Mouse (Mus musculus): ENCODE measurements around the gene C2cd5. TPM values are rescaled to one million over a fixed set of nuclear protein-coding genes. Genes with fewer than 3 reads are reported as not detected.
A peak's percentile ranks its signal among the peaks of the same experiment; 100 is the strongest.

Gene C2cd5
- polyA plus RNA-seq, 1 experiment: 57.2 TPM

DNA sequence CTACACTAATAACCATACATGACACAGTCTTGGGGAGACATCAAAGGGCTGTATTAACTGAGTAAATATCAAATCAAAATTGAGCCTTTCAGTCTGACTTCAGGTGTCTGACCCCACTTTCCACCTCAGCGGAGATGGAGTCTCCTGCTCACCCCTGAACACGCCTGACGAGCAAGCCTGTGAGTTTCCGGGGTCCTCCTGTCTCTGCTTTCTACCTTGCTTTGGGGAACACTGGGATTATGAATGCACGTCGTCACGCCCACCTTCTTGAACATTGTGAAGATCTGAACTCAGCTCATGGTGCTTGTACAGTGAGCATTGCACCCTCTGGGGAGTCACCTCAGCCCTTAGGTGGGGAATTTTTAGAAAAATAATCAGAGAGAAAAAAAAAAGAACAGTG is 126.7 kb downstream of the C2cd5 start:
- no peak overlapping the region for H3K9ac ChIP-seq (ENCODE audit: low read depth, poor library complexity, severe bottlenecking)
- TF ChIP-seq CTCF (IDR thresholded peaks at IDR 0.05; ENCODE audit: low read depth, low read length) (no peak), EP300 (IDR thresholded peaks at IDR 0.05; ENCODE audit: insufficient read depth, low read depth, low read length) (no peak), POLR2A (IDR thresholded peaks at IDR 0.05; ENCODE audit: insufficient read depth, low read length) (no peak)
- H3K27ac ChIP-seq (ENCODE audit: insufficient read depth, low read length): no peak overlapping the region
- H3K4me1 ChIP-seq (ENCODE audit: control insufficient read depth, insufficient read depth, low read length): no peaks in the 10 kb centered on the region
- H3K4me3 ChIP-seq (ENCODE audit: low read depth, low read length): no peak overlapping the region
- no peaks in the 10 kb centered on the region for H3K36me3 ChIP-seq (ENCODE audit: control insufficient read depth, insufficient read depth, low read length, poor library complexity, severe bottlenecking)
- H3K27me3 ChIP-seq (ENCODE audit: control insufficient read depth, insufficient read depth, low read length, poor library complexity, severe bottlenecking): no peaks in the 10 kb centered on the region
- no peaks in the 10 kb centered on the region for H3K9me3 ChIP-seq (replicated peaks; ENCODE audit: control insufficient read depth, insufficient read depth, low read length, poor library complexity, severe bottlenecking)

DNA sequence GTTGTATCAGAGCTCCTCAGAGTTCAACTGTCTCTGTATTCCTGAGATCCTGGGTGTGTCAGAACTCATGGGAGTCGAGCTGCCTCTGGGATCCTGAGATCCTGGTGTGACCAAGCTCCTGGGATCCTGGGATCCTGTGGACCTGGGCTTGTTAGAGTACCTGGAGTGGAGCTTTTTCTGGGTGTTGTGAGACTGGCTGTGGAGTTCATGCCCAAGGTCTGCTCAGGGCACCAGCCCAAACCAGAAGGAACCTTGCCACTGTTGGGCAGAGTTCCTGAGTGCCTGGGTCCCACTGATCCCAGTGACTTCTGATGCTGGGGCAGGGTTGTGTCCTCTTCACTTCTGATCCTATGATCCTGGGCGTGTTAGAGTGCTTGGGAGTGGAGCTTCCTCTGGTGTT is 127.7 kb downstream of the C2cd5 start:
- Histone ChIP-seq H3K9ac (ENCODE audit: low read depth, poor library complexity, severe bottlenecking) (no peak overlapping the region), H3K27ac (ENCODE audit: insufficient read depth, low read length) (no peak overlapping the region), H3K4me3 (ENCODE audit: low read depth, low read length) (no peak overlapping the region), H3K36me3 (ENCODE audit: control insufficient read depth, insufficient read depth, low read length, poor library complexity, severe bottlenecking) (no peaks in the 10 kb centered on the region), H3K4me1 (ENCODE audit: control insufficient read depth, insufficient read depth, low read length) (no peaks in the 10 kb centered on the region), H3K27me3 (ENCODE audit: control insufficient read depth, insufficient read depth, low read length, poor library complexity, severe bottlenecking) (no peaks in the 10 kb centered on the region), H3K9me3 (replicated peaks; ENCODE audit: control insufficient read depth, insufficient read depth, low read length, poor library complexity, severe bottlenecking) (no peaks in the 10 kb centered on the region)
- TF ChIP-seq POLR2A (IDR thresholded peaks at IDR 0.05; ENCODE audit: insufficient read depth, low read length) (no peak), EP300 (IDR thresholded peaks at IDR 0.05; ENCODE audit: insufficient read depth, low read depth, low read length) (no peak), CTCF (IDR thresholded peaks at IDR 0.05; ENCODE audit: low read depth, low read length) (no peak)

DNA sequence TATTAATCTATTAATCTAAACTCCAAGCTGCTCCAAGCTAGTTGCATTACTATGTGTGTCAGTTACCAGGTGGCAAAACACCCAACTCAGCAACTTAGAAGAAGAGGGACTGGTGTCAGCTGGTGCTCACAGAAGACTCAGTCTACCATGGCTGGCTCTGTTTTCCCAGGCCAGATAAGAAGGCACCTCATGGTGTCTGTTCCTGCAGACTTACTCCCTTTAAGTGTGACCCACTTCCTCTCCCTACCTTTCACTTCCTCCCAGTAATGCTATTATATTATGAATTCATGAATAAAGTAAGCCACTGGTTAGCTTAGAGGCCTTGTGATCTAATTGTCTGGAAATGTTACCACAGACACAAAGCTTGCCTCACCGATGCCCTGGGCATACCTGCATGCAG is 132.5 kb downstream of the C2cd5 start:
- Histone ChIP-seq H3K36me3 (ENCODE audit: control insufficient read depth, insufficient read depth, low read length, poor library complexity, severe bottlenecking) (no peaks in the 10 kb centered on the region), H3K27ac (ENCODE audit: insufficient read depth, low read length) (no peak overlapping the region), H3K4me1 (ENCODE audit: control insufficient read depth, insufficient read depth, low read length) (no peaks in the 10 kb centered on the region), H3K9ac (ENCODE audit: low read depth, poor library complexity, severe bottlenecking) (no peak overlapping the region), H3K27me3 (ENCODE audit: control insufficient read depth, insufficient read depth, low read length, poor library complexity, severe bottlenecking) (no peaks in the 10 kb centered on the region), H3K4me3 (ENCODE audit: low read depth, low read length) (no peak overlapping the region), H3K9me3 (replicated peaks; ENCODE audit: control insufficient read depth, insufficient read depth, low read length, poor library complexity, severe bottlenecking) (no peaks in the 10 kb centered on the region)
- no peak for TF ChIP-seq POLR2A (IDR thresholded peaks at IDR 0.05; ENCODE audit: insufficient read depth, low read length)
- TF ChIP-seq EP300 (IDR thresholded peaks at IDR 0.05; ENCODE audit: insufficient read depth, low read depth, low read length): no peak
- TF ChIP-seq CTCF (IDR thresholded peaks at IDR 0.05; ENCODE audit: low read depth, low read length): no peak

DNA sequence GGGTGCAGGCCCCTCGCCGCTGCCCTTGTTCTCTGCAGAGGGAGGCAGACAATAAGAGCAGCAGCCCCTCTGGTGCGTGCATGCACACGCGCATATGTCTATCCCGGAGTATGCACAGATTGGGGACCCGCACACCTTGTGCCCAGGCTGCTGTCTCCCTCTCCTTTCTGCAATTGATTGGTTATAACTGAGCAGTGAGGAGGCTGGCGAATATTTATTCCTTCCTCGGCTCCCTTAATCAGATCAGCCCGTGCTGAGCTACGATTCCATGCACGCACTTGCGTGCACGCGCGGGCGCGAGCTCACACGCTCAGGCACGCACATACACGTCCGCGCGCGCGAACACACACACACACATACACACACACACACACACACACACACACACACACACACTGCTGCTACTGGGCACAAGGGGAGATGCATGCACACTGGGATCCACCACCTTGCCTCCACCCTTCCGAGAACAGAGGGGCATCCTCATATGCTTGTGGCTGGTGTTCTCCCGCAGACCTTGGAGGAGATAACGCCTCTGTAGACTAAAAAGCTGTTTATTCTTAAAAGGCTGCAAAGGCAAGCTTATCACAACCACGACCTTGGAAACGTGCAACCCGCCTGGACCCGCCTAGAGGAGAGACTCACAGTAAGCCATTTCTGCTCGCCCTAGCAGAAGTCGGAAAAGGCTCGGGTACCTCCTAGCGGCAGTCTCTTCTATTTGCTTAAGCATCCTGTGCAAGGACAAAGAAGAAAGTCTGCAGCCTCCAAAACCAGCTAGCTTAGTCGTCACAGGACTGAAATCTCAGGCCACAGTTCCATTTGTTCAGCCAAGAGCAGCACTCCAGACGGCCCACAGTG is 135.2 kb downstream of the C2cd5 start:
- H3K27ac ChIP-seq (ENCODE audit: insufficient read depth, low read length): no peak overlapping the region

DNA sequence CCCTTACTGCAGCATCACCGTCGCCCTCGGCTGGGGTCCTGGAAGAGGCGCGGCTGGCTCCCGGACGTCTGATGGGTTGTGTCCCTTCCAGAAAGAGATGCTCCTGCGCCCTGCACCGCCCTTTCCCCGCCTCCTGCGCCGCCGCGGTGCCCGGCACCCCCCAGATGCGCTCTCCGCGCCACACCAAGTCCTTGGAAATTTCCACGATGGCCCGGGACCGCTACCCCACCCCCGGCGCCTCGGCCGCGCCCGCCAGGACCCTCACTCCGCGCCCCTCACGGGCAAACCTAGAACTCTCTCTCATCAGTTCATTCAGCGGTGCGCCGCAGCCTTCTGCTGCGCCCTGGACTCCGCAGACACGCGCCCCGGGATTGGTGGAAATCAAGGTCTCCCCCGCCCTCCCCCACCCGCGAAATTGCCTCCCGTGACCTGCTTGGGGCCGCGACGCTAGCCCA is 135.8 kb downstream of the C2cd5 start, which contains the start of gene St8sia1:
Gene St8sia1, minus strand, starts transcription at position 377 of the 455 bp plus-strand sequence.
- no peak for TF ChIP-seq POLR2A (IDR thresholded peaks at IDR 0.05; ENCODE audit: insufficient read depth, low read length)
- no peak for TF ChIP-seq CTCF (IDR thresholded peaks at IDR 0.05; ENCODE audit: low read depth, low read length)
- TF ChIP-seq EP300 (IDR thresholded peaks at IDR 0.05; ENCODE audit: insufficient read depth, low read depth, low read length): no peak
- no peaks in the 10 kb centered on the region for H3K9me3 ChIP-seq (replicated peaks; ENCODE audit: control insufficient read depth, insufficient read depth, low read length, poor library complexity, severe bottlenecking)
- H3K27me3 ChIP-seq (ENCODE audit: control insufficient read depth, insufficient read depth, low read length, poor library complexity, severe bottlenecking): no peaks in the 10 kb centered on the region
- H3K9ac ChIP-seq (ENCODE audit: low read depth, poor library complexity, severe bottlenecking): peak within 1 kb of the TSS; percentile 47
- H3K4me3 ChIP-seq (ENCODE audit: low read depth, low read length): peak within 1 kb of the TSS; percentile 84
- H3K4me1 ChIP-seq (ENCODE audit: control insufficient read depth, insufficient read depth, low read length): no peaks in the 10 kb centered on the region
- no peak within 1 kb of the TSS for H3K27ac ChIP-seq (ENCODE audit: insufficient read depth, low read length)
- H3K36me3 ChIP-seq (ENCODE audit: control insufficient read depth, insufficient read depth, low read length, poor library complexity, severe bottlenecking): no peaks in the 10 kb centered on the region

More for the DNA sequence above, 135.2 kb downstream of the C2cd5 start:
- no peak for TF ChIP-seq POLR2A (IDR thresholded peaks at IDR 0.05; ENCODE audit: insufficient read depth, low read length)
- peak; percentile 61 for TF ChIP-seq CTCF (IDR thresholded peaks at IDR 0.05; ENCODE audit: low read depth, low read length)
- TF ChIP-seq EP300 (IDR thresholded peaks at IDR 0.05; ENCODE audit: insufficient read depth, low read depth, low read length): no peak
- no peaks in the 10 kb centered on the region for H3K9me3 ChIP-seq (replicated peaks; ENCODE audit: control insufficient read depth, insufficient read depth, low read length, poor library complexity, severe bottlenecking)
- H3K4me3 ChIP-seq (ENCODE audit: low read depth, low read length): peak overlapping the region; percentile 84
- H3K36me3 ChIP-seq (ENCODE audit: control insufficient read depth, insufficient read depth, low read length, poor library complexity, severe bottlenecking): no peaks in the 10 kb centered on the region
- H3K27me3 ChIP-seq (ENCODE audit: control insufficient read depth, insufficient read depth, low read length, poor library complexity, severe bottlenecking): no peaks in the 10 kb centered on the region
- peak overlapping the region; percentile 47 for H3K9ac ChIP-seq (ENCODE audit: low read depth, poor library complexity, severe bottlenecking)
- no peaks in the 10 kb centered on the region for H3K4me1 ChIP-seq (ENCODE audit: control insufficient read depth, insufficient read depth, low read length)

DNA sequence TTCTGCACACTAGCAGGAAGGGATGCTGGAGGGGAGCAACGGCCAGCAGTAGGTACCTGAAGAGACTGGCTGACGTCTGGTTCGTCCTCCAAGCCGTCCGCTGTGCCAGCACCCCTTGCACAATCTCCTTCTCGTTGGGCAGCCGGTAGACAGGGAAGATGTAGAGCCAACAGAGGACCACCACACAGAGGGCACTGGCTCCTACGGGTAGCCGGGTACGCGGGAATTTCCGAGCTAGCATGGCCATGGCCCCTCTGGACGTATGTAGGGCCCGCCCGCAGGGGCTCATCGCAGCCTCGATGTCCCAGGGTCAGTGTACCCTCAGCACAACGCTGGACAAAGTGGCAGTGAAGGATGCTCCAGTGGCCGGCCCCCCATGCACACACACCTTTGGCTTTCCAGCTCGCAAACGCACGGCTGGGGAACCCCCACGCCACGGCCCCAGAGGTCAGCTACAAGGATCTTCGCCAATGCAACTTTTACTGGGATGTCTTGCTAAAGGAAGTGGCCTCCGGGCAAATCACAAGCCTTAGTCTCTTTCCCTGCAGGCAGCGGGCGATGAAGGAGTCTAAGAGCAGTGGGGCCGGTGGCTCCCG is 136.4 kb downstream of the C2cd5 start:
- no peak overlapping the region for H3K27ac ChIP-seq (ENCODE audit: insufficient read depth, low read length)
- TF ChIP-seq POLR2A (IDR thresholded peaks at IDR 0.05; ENCODE audit: insufficient read depth, low read length): no peak
- TF ChIP-seq EP300 (IDR thresholded peaks at IDR 0.05; ENCODE audit: insufficient read depth, low read depth, low read length): no peak
- TF ChIP-seq CTCF (IDR thresholded peaks at IDR 0.05; ENCODE audit: low read depth, low read length): no peak
- H3K9me3 ChIP-seq (replicated peaks; ENCODE audit: control insufficient read depth, insufficient read depth, low read length, poor library complexity, severe bottlenecking): no peaks in the 10 kb centered on the region
- H3K27me3 ChIP-seq (ENCODE audit: control insufficient read depth, insufficient read depth, low read length, poor library complexity, severe bottlenecking): no peaks in the 10 kb centered on the region
- no peaks in the 10 kb centered on the region for H3K4me1 ChIP-seq (ENCODE audit: control insufficient read depth, insufficient read depth, low read length)
- H3K4me3 ChIP-seq (ENCODE audit: low read depth, low read length): peak overlapping the region; percentile 84
- no peaks in the 10 kb centered on the region for H3K36me3 ChIP-seq (ENCODE audit: control insufficient read depth, insufficient read depth, low read length, poor library complexity, severe bottlenecking)
- H3K9ac ChIP-seq (ENCODE audit: low read depth, poor library complexity, severe bottlenecking): peak overlapping the region; percentile 47; the same call in 1 of the 2 replicates

Data from ES-Bruce4 (cell line).